Mouse (Mus musculus) bone marrow, adult 2 months (tissue): ENCODE measurements around the gene Fry.

Experiments
- CTCF ChIP-seq: fragments of 200-500 bp; IDR thresholded peaks from 2 replicates; pipeline ENCODE4 v1.5.1; 2011; ENCODE audit warnings: low read length, control low read depth; ENCODE audit not compliant: control insufficient read depth, insufficient read depth
- POLR2A ChIP-seq: fragments of 200-500 bp; IDR thresholded peaks from 2 replicates; pipeline ENCODE4 v1.6.1; 2011; ENCODE audit warnings: low read depth, mild to moderate bottlenecking, control low read depth, low read length, borderline replicate concordance; ENCODE audit not compliant: control insufficient read depth

DNA sequence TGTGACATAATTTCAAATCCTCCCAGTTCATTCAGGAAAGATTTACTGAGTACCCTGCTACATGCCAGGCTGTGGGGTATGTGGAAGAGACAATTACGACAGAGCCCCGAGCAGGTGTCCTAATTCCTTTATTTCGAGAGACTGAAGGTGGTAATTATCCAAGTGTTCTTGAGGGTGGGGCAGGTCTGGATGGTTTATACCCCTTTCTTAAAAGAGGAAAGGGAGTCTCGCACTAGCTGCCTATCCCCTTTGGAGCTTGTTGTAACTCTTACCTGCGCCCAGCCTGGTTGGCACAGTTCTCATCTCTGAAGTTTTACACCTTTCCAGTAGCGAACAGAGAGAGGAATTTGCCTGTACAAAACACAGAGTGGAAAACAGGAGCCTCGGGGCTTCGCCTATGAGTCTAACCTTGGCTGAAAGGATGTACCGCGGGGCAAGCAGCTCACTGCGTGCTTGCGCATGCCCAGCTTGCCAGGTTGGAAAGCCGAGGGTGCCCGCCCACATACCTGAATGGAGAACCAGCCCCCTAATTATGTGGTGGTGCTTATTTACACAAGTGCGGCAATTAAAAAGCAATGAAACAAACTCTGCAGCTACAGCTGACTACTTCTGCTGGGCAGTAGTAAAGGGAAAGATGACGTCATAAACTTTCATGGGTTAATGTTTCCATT lies 143.7 kb downstream of the Fry start:
- TF ChIP-seq CTCF = no peak
- no peak for TF ChIP-seq POLR2A
